Mouse (Mus musculus) spleen, postnatal 10 days (tissue): ENCODE measurements around the gene Upk2.
A peak's percentile ranks its signal among the peaks of the same experiment; 100 is the strongest.
"Not testable (repeated sequence)": the region's sequence is repeated elsewhere in the genome, so short reads cannot be mapped to it uniquely, and the experiment has no call there.

ENCODE experiments used
- DNase-seq, 2 experiments: peaks; one replicate each; pipeline ENCODE4 v3.0.0; 2021 to 2022; ENCODE audit warnings: low spot score in 2 of 2

The Upk2 gene

DNA sequence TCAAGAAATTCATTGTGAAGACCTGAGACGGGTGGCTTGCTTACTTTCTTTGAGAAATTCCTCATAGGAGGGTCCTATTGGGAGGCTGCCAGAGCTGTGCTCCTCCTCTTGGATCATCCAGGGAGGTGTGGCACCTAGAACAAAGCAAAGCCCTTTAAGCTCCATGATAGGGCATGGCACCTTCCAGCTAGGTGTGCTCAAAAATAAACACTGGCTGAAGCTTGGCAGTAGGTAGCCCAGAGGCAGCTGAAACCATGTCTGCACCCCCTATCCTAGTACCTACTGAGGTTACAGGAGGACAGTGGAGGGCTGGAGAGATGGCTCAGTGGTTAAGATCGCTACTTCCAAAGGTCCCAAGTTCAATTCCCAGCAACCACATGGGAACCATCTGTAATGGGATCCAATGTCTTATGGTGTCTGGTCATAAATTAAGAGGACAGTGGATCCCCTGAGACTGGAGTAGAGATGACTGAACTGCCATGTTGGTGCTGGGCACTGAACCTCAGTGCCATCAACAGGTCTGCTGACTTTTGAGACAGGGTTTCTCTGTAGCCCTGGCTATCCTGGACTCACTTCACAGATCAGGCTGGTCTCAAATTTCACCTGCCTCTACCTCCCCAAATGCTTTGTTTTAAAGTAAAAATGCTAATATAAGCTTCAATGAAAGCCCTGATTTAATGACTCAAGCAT, 44.0 kb downstream of the Upk2 start:
- DNase-seq = no peak

GRCm38 (mm10) chr9:44408693-44409092, 46.1 kb downstream of the Upk2 start:
- DNase-seq = not testable (repeated sequence)

- DNase-seq = no peak
These were observed 47.1 kb downstream of the Upk2 start for GRCm38 (mm10) chr9:44407752-44408097.

DNA sequence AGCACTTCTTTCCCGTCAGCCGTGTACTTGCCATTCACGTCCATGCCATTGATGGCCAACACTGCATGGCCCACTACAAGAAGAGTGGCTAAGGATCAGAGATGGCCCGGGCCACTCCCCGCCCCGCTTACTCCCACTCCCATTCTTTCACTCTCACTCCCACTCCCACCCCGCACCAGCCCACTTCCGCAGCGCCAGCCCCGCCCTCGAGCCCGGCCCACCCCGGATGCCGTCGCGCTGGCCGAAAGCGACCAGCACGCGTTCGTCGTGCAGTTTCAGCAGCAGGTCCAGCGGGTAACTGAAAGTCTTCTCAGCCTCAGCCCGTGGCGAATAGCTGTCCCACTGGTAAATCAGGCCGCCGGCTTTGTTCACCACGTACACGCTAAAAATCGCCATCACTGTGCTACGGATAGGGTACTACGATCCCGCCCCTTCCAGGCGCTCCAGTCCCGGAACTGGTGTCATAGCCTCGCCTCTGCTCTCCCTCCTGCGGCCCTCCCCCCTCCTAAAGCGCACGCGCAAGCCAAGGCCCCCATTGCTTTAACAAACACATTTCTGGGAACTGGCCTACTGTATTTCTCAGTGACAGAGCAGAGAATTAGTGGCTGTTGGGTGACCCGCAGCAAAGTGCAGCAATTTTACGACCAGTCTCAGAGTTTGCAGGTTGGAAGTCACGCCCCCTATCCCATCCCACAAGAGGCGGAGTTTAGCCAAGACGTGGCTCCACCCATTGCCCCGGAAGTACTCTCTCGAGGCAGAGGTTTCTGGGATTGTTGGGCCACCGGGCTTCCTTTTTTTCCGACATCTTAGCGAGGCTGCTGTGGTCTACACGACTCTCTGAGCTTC, 47.6 kb downstream of the Upk2 start, which contains the start of the genes Rps25 and Trappc4:
Gene Rps25, plus strand, starts transcription at position 234 of the 846 bp plus-strand sequence.
Gene Trappc4, minus strand, starts transcription at position 695 of the 846 bp plus-strand sequence.
- peak; percentile 91 to 96 for DNase-seq

DNA sequence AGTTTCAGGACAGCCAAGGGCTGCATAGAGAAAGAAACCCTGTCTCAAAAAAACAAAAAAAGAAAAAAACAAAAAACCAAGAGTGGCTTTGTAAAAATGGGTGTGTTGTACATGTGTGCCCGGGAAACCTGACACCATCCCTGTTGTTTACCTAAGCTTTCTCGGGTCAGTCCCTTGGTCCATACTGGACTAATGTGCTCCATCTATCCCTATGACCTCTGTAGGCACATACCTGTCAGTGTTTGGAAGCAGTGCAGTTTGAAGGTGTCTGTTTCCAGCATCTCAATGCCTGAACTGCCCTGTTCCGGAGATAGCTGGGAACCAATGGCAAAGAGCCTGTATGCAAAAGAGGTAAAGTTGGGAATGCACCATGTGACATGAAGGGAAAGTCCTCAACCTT, 49.8 kb downstream of the Upk2 start:
- no peak for DNase-seq
